Mouse (Mus musculus): ENCODE data around the gene Clpp.

DNA sequence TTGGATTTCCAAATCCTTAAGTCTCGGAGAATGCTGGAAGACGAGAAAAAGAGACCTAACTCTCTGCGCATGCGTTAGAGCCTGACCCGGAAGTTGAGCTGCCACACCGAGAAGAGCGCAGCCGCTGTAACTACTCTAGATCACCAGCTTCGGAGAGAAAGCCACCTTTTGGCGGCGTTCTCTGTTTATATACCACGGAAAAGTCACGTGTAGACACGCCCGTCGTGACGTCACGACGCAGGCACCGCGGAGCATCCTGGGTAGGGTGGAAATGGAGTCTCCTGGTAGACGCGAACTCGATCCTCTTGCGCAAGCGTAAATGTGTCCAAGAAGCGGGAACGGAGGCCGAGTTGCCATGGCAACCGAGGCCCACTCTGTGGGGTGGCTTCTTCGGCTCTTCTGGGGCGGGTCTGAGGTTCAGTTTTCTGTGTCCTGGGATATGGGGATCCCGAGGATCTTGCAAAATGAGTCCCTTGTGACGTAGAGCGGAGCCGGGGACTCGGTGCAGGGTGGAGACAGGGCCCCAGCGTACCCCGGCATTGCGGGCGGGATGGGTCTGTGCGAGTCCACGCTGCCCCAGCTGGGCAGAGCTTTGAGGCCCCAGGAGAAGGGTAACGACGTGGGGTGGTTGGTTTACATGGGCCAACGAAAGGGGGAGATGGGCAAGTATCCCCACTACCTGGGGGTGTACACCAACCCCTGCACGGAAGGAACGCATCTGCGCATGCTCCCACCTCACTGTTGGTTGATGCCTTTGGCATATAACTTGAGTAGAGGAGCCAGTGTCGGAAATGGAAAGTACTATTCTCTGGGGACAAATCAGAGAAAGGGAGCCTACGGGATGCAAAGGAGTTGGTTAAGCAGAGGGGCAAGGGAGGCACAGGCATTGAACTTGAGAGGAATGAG is 21.4 kb downstream of the Clpp start, which contains the start of the genes Gtf2f1 and Gm17949:
- TF ChIP-seq E2F4 (IDR thresholded peaks at IDR 0.05; ENCODE audit: insufficient read depth) (no peak), USF1 (IDR thresholded peaks at IDR 0.05; ENCODE audit: low read depth) (peak; percentile 100), POLR2A (IDR thresholded peaks at IDR 0.05; ENCODE audit: insufficient read length, low read depth) (peak; percentile 95), CEBPB (IDR thresholded peaks at IDR 0.05; ENCODE audit: insufficient read depth, poor library complexity, severe bottlenecking) (peak; percentile 90), MYOD1 (IDR thresholded peaks at IDR 0.05; ENCODE audit: control insufficient read depth in 1 of 3, insufficient read length in 2 of 3, low read depth in 2 of 3) (no peak), MYOG (IDR thresholded peaks at IDR 0.05; ENCODE audit: control insufficient read depth in 1 of 3, insufficient read depth in 1 of 3, insufficient read length in 2 of 3, low read depth in 2 of 3) (no peak), TCF3 (IDR thresholded peaks at IDR 0.05; ENCODE audit: insufficient read length, low read depth) (no peak)
